25 mouse cellular contexts compared by ENCODE assay signal in the genomic region with DNA sequence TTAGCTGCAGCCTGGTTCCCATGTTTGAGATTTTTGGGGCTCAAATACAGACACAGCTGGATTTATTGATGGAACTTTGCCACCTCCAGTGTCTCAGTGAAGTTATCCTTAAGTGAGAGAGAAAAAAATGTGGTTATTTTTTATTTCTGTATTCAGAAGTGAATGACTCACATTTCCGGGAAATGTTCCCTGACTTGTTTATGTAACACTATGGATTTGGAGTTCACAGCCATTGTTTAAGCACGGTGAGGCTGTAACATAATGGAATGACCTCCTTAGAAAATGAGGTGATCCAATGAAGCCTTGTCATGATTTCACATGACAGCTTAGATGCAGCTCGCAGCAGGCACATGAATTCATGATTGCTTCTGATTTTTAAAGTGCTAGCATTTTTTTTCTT. TPM values are rescaled to one million over a fixed set of nuclear protein-coding genes. Genes with fewer than 3 reads are reported as not detected.
DNase-seq lines count a peak whose midpoint lies in the region; ATAC-seq and TF ChIP-seq lines count a peak whose summit lies in the region.
"Had no signal": no experiment of that assay in that cellular context is flagged by ENCODE, and none has a peak within 500 bp of the region (broad histone marks: within the 10 kb centered on the region; RNA-seq: fewer than 3 reads in every experiment).

No protein-coding gene starts in this region.

- no peak overlapping the region for H3K4me3 ChIP-seq in lung, embryonic 14.5 days (ENCODE audit: low read depth, low read length)
- H3K4me3 ChIP-seq: forebrain, embryonic 15.5 days; heart, embryonic 13.5 days; hindbrain, embryonic 12.5 days had no signal

- H3K27me3 ChIP-seq in lung, embryonic 14.5 days (ENCODE audit: insufficient read depth, low read length): 0 out of 2 replicates have a peak, but pooled peaks cover 4% of the 10 kb centered on the region
- H3K27me3 ChIP-seq: heart, embryonic 13.5 days; Patski had no signal

- H3K36me3 ChIP-seq in lung, embryonic 14.5 days (ENCODE audit: insufficient read depth): no peaks in the 10 kb centered on the region
- H3K36me3 ChIP-seq: forebrain, embryonic 15.5 days; heart, embryonic 13.5 days; hindbrain, embryonic 12.5 days had no signal

- H3K9ac ChIP-seq in lung, embryonic 14.5 days: no peak overlapping the region
- H3K9ac ChIP-seq: forebrain, embryonic 15.5 days; heart, embryonic 13.5 days; hindbrain, embryonic 12.5 days had no signal

- 34% methylated on average over 3 of the region's 3 CpGs for WGBS in lung, embryonic 14.5 days

- H3K4me2 ChIP-seq in lung, embryonic 14.5 days: no peak overlapping the region
- H3K4me2 ChIP-seq: forebrain, embryonic 15.5 days; heart, embryonic 13.5 days; hindbrain, embryonic 12.5 days had no signal

- H3K9me3 ChIP-seq in lung, embryonic 14.5 days (ENCODE audit: low read depth, low read length): no peaks in the 10 kb centered on the region
- H3K9me3 ChIP-seq: forebrain, embryonic 15.5 days; heart, embryonic 13.5 days; hindbrain, embryonic 12.5 days had no signal

- peak; percentile 46 for DNase-seq in lung, embryonic 14.5 days
- no peak for DNase-seq in lung, adult 18-20 months
- DNase-seq in 416B (ENCODE audit: low read depth) (peak; percentile 3), adipocyte (ENCODE audit: low spot score) (peak; percentile 38)
- DNase-seq in left cerebral cortex, adult 18-20 months (ENCODE audit: low spot score in 2 of 2): no peak
- DNase-seq in layer of hippocampus, postnatal 25 days (ENCODE audit: extremely low spot score in 1 of 2, low spot score in 1 of 2): no peak
- DNase-seq: adrenal gland, adult 2 months; adrenal gland, postnatal 25 days; cerebellum, adult 2 months; cerebellum, postnatal 10 days; gastrocnemius, postnatal 25 days; heart, postnatal 4 days had no signal

- H3K4me1 ChIP-seq in lung, embryonic 14.5 days (ENCODE audit: insufficient read depth): no peaks in the 10 kb centered on the region
- H3K4me1 ChIP-seq: forebrain, embryonic 15.5 days; heart, embryonic 13.5 days; hindbrain, embryonic 12.5 days had no signal

- no peak for ATAC-seq in lung, embryonic 14.5 days (ENCODE audit: insufficient read depth)
- ATAC-seq: activated CD4-positive, CD25-positive, alpha-beta regulatory T cell, adult 4 months; forebrain, embryonic 15.5 days; hindbrain, embryonic 16.5 days; inflammation-experienced regulatory T-cells, adult 6 months; Patski had no signal

- H3K27ac ChIP-seq in lung, embryonic 14.5 days (ENCODE audit: low read depth): no peak overlapping the region
- H3K27ac ChIP-seq: forebrain, embryonic 15.5 days; heart, embryonic 13.5 days; hindbrain, embryonic 12.5 days had no signal

- no peak for TF ChIP-seq CTCF in lung, embryonic 14.5 days (IDR thresholded peaks at IDR 0.05; ENCODE audit: low read depth)

RNA-seq across cellular contexts. Expression of gene 4933400A11Rik, which starts 17.7 kb away (rescaled TPM):
- 0.17 TPM in 1 of 2 replicates, not detected in the other for polyA plus RNA-seq in lung, embryonic 14.5 days (2014; fragmentation: Nextera tagmentation; extraction: Ambion mirVana)
- total RNA-seq in left cerebral cortex, adult 18-20 months (2021): not detected
- total RNA-seq in layer of hippocampus, postnatal 25 days (2021): not detected
- total RNA-seq: adrenal gland, adult 2 months; adrenal gland, postnatal 25 days; gastrocnemius, adult 18-20 months; gastrocnemius, postnatal 25 days; granulocyte monocyte progenitor cell, adult 5-6 weeks; heart, postnatal 4 days; MEL had no signal
- polyA plus RNA-seq: activated CD4-positive, CD25-positive, alpha-beta regulatory T cell, adult 4 months; adrenal gland, adult 2 months; C2C12; cerebellum, adult 2 months; embryonic facial prominence, embryonic 11.5 days; forebrain, embryonic 15.5 days; frontal cortex, adult 2 months; inflammation-experienced regulatory T-cells, adult 6 months; Patski had no signal

Comparison
In these comparisons a context has a peak if more than half of its experiments do, and no peak if none do; other contexts are left out.
1. DNase-seq: peak in lung, embryonic 14.5 days (single experiment), 416B (single experiment) and adipocyte (single experiment); none in lung, adult 18-20 months (0 of 2), left cerebral cortex, adult 18-20 months (0 of 2) and layer of hippocampus, postnatal 25 days (0 of 2).